Mouse (Mus musculus) hindbrain, postnatal 0 days (tissue): ENCODE data around the gene Guca1a. TPM values are rescaled to one million over a fixed set of nuclear protein-coding genes. Genes with fewer than 3 reads are reported as not detected.

ENCODE experiments used
- ATAC-seq: fragments of 200-750 bp; cut with Nextera tagmentation; 2 replicates; pipeline ENCODE4 v1.8.0; 2017; ENCODE audit warnings: mild to moderate bottlenecking, moderate TSS enrichment, moderate library complexity
- DNase-seq: peaks from one replicate; pipeline ENCODE4 v3.0.0-alpha.2; 2015; ENCODE audit warnings: low spot score
- H3K27ac ChIP-seq: fragments of 300-500 bp; sonication (generic); 2 replicates; pipeline ENCODE4 v1.5.1; 2014; ENCODE audit warnings: mild to moderate bottlenecking
- H3K27me3 ChIP-seq: fragments of 300-500 bp; sonication (generic); 2 replicates; pipeline ENCODE4 v1.6.1; 2014; ENCODE audit warnings: low read length, mixed read lengths; ENCODE audit not compliant: insufficient read depth
- H3K36me3 ChIP-seq: fragments of 300-500 bp; sonication (generic); 2 replicates; pipeline ENCODE4 v1.6.1; 2014; ENCODE audit warnings: low read length, mixed read lengths; ENCODE audit not compliant: insufficient read depth
- H3K4me1 ChIP-seq: fragments of 300-500 bp; sonication (generic); 2 replicates; pipeline ENCODE4 v1.6.1; 2014; ENCODE audit warnings: antibody characterized with exemption, low read length, mixed read lengths; ENCODE audit not compliant: insufficient read depth
- H3K4me2 ChIP-seq: fragments of 300-500 bp; sonication (generic); 2 replicates; pipeline ENCODE4 v1.6.1; 2014; ENCODE audit warnings: low read depth, mild to moderate bottlenecking, low read length, moderate library complexity, mixed read lengths
- H3K4me3 ChIP-seq: fragments of 300-500 bp; sonication (generic); 2 replicates; pipeline ENCODE4 v1.5.1; 2014; ENCODE audit warnings: low read length
- H3K9ac ChIP-seq: fragments of 300-500 bp; sonication (generic); replicated peaks from 2 replicates; pipeline ENCODE4 v1.6.1; 2014; ENCODE audit warnings: mild to moderate bottlenecking, low read length, moderate library complexity, mixed read lengths
- H3K9me3 ChIP-seq: fragments of 300-500 bp; sonication (generic); 2 replicates; pipeline ENCODE4 v1.6.1; 2016; ENCODE audit warnings: low read length, mixed read lengths
- CTCF ChIP-seq: IDR thresholded peaks from 2 replicates; pipeline ENCODE4 v1.5.1; 2016; ENCODE audit warnings: antibody characterized with exemption, control low read depth, low read depth
- WGBS: fragments of 180-500 bp; shearing (Covaris S2); extraction: QIAGEN DNeasy Blood & Tissue Kit; methylation state at CpG from one replicate; pipeline ENCODE4 v1.1.7; 2014; 5-methylcytosine and 5-hydroxymethylcytosine counted together
- polyA plus RNA-seq: library from polyadenylated mRNA; unstranded; fragments of >200 nt; fragmentation: Nextera tagmentation; extraction: Ambion mirVana; gene quantifications from 2 replicates; pipeline ENCODE4 v1.2.1, GENCODE M21; 2015
- total RNA-seq: library from RNA; depleted of rRNA; stranded (reverse); fragments of >200 nt; gene quantifications from 2 replicates; pipeline ENCODE4 v1.2.3, GENCODE M21; 2014; rRNA removed

Gene Guca1a
- total and polyA plus RNA-seq, 2 experiments from 2014 or later, result 0.78 to 1.4 TPM

DNA sequence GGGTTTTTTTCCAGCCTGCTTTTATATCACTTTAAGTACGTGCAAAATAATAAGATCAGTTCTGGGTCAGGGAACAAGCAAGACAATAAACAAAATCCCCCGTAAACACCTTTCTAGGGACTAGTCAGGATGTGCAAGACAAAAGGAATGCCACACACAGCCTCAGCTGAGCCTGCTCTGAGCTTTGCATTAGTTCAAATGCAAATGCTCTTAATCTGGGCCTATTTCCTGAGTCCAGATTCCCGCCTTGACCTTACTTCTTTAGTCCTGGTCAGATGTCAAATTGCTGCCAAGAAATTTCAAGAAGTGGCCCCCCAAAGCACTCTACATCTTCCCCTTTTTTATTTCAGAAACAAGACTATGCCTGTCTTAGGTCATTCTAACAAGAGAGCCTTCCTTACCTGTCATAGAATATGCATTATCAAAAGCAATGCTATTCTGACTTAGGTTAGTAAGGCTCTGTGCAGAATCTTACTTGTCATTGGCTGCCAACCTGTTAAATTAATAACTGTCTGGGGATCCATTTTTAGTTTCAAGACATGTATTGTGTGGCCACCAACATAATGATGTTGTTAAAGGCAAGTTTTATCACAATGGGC lies 50.6 kb downstream of the Guca1a start:
- no peak overlapping the region for H3K4me3 ChIP-seq
- 91% methylated on average over 3 of the region's 3 CpGs for WGBS
- H3K9ac ChIP-seq, result no peak overlapping the region
- no peak overlapping the region for H3K4me2 ChIP-seq
- no peak for ATAC-seq
- H3K9me3 ChIP-seq, result peaks cover 12% of the 10 kb centered on the region; the same call in 1 of the 2 replicates
- H3K36me3 ChIP-seq, result peaks cover 52% of the 10 kb centered on the region
- H3K27me3 ChIP-seq, result no peaks in the 10 kb centered on the region
- no peak for DNase-seq
- no peak for TF ChIP-seq CTCF
- no peaks in the 10 kb centered on the region for H3K4me1 ChIP-seq
- no peak overlapping the region for H3K27ac ChIP-seq

Other genes with a start within 250 kb of the Guca1a start
- gene Mrps10, start 31.7 kb downstream of the Guca1a start, total RNA-seq, result 26.6 and 32.9 TPM in 2 replicates
- gene Mrps10, start 31.7 kb downstream of the Guca1a start, polyA plus RNA-seq, result 76.9 and 84.9 TPM in 2 replicates
- gene Guca1b, start 15.2 kb downstream of the Guca1a start, total RNA-seq, result not detected in 2 replicates
- 0.14 and 0.42 TPM in 2 replicates for gene Guca1b, start 15.2 kb downstream of the Guca1a start, polyA plus RNA-seq
- gene AI661453, start 36.0 kb upstream of the Guca1a start, total RNA-seq, result 0.52 and 2.7 TPM in 2 replicates
- gene AI661453, start 36.0 kb upstream of the Guca1a start, polyA plus RNA-seq, result 0.14 and 0.15 TPM in 2 replicates
- 1.7 TPM in 1 of 2 replicates, not detected in the other for gene 1700001C19Rik, start 36.8 kb upstream of the Guca1a start, total RNA-seq
- 0.45 and 0.81 TPM in 2 replicates for gene 1700001C19Rik, start 36.8 kb upstream of the Guca1a start, polyA plus RNA-seq
- 17.9 and 22.2 TPM in 2 replicates for gene Taf8, start 101.7 kb upstream of the Guca1a start, total RNA-seq
- 11.8 and 12.3 TPM in 2 replicates for gene Taf8, start 101.7 kb upstream of the Guca1a start, polyA plus RNA-seq
- 55.0 and 63.4 TPM in 2 replicates for gene Ccnd3, start 104.5 kb upstream of the Guca1a start, total RNA-seq
- gene Ccnd3, start 104.5 kb upstream of the Guca1a start, polyA plus RNA-seq, result 69.3 and 71.5 TPM in 2 replicates
- gene Bysl, start 210.9 kb upstream of the Guca1a start, total RNA-seq, result 20.2 and 25.7 TPM in 2 replicates
- gene Bysl, start 210.9 kb upstream of the Guca1a start, polyA plus RNA-seq, result 25.3 and 27.1 TPM in 2 replicates
- 27.9 and 40.9 TPM in 2 replicates for gene Med20, start 211.0 kb upstream of the Guca1a start, total RNA-seq
- gene Med20, start 211.0 kb upstream of the Guca1a start, polyA plus RNA-seq, result 27.3 and 27.9 TPM in 2 replicates
- 4.6 and 4.8 TPM in 2 replicates for gene Gm20517, start 211.0 kb upstream of the Guca1a start, total RNA-seq
- 1.2 and 1.6 TPM in 2 replicates for gene Gm20517, start 211.0 kb upstream of the Guca1a start, polyA plus RNA-seq
- 20.7 and 25.5 TPM in 2 replicates for gene Usp49, start 230.1 kb upstream of the Guca1a start, total RNA-seq
- 4.2 and 4.9 TPM in 2 replicates for gene Usp49, start 230.1 kb upstream of the Guca1a start, polyA plus RNA-seq